Mouse (Mus musculus) spleen, postnatal 36 days (tissue): ENCODE measurements around the gene Dnah2.
"Not testable (repeated sequence)": the region's sequence is repeated elsewhere in the genome, so short reads cannot be mapped to it uniquely, and the experiment has no call there.

Experiments
- DNase-seq, 2 experiments: peaks; one replicate each; pipeline ENCODE4 v3.0.0; 2022; ENCODE audit warnings: low spot score in 2 of 2, mixed read lengths in 1 of 2

Dnah2 gene

GRCm38 (mm10) chr11:69394591-69395167 lies 154.2 kb downstream of the Dnah2 start:
- not testable (repeated sequence) for DNase-seq

GRCm38 (mm10) chr11:69390400-69391034 lies 158.4 kb downstream of the Dnah2 start:
- DNase-seq: peak; percentile 55 to 74

GRCm38 (mm10) chr11:69389531-69390399 lies 159.1 kb downstream of the Dnah2 start:
- DNase-seq: no peak

- no peak for DNase-seq
Measured at GRCm38 (mm10) chr11:69388680-69389079, 160.2 kb downstream of the Dnah2 start.

- DNase-seq: no peak
Measured at GRCm38 (mm10) chr11:69386758-69387157, 162.2 kb downstream of the Dnah2 start.

DNA sequence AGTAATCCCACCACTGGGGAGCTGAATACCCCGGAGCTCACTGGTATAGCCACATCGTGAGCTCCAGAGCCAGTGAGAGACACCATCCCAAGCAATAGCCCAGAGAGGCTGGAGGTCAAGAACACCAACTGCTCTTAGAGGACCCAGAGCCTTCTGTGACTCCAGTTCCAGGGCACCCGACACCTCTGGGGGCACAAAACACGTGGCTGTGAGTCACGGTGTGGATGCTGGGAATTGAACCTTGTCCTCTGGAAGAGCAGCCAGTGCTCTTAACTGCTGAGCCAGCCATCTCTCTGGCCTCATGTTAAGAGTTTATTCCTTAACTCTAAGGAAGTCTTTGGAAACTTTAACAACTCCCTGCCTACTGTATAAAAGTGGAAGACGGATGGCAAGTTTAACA lies 163.9 kb downstream of the Dnah2 start:
- DNase-seq: no peak

DNA sequence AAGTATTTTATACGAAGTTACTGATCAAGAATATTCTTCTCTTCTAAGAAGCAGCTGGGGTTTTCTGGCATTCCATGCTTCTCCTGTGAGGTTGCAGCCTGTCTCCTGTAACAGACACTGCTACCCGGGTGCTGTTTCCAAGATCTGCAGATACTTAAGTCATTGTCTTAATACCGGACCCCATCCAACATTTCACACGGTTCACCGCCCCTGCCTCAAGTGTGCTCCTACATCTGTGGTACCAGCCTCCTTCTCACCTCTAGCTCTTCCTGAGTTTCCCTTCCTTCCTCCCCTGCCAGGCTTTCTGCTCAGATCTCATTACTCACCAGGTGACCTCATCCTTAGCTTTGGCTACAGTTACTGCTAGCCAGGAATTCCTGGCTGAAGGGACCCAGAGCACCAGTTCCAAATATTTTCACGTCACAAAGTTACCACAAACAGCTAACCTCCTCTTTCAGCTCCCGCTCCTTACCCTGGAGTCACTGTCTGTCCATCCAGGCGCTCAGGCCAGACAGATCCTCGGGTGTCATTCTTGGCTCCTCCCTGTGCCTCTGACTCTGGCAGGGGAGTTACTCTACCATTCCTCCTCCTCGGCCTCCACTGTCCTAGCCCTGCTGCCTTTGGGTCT lies 166.3 kb downstream of the Dnah2 start:
- DNase-seq: no peak

DNA sequence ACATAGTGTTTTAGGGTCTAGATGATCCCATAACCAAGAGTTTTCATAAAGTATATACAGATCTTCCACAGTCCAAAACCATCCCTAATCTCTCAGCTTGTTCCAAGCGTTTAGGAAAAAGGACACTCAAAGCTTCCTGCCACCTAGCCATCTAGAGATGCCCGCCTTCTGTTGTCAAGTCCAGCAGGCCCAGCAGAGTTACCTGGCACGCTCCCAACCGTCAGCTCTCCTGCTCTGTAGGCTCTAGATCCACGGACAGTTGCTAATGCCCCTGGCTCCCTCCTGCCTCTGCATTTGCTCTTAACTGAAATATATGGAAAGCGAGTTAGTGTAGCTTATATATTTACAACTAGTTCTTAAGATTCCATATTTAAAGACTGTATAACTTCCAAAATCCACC lies 167.6 kb downstream of the Dnah2 start:
- no peak for DNase-seq

- no peak for DNase-seq
Measured at GRCm38 (mm10) chr11:69379600-69379999, 169.3 kb downstream of the Dnah2 start.

DNA sequence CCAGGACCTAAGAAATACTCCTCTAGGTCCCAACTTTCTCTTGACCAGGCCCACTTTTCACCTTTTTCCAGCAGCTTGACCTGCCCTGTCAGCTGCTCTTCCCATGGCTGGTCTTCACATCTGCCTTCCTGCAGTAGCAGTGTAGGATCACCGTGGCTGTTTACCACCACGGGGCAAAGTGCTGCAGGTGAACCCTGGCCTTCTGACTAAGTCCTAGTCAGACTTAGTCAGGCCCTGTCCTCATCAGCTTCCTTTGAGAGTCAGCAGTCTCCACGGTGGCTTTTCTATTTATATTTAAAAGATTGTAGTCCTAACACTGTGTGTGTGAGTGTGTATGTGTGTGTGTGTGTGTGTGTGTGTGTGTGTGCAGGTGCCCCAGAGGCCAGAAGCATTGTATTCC lies 171.1 kb downstream of the Dnah2 start:
- DNase-seq: no peak

DNA sequence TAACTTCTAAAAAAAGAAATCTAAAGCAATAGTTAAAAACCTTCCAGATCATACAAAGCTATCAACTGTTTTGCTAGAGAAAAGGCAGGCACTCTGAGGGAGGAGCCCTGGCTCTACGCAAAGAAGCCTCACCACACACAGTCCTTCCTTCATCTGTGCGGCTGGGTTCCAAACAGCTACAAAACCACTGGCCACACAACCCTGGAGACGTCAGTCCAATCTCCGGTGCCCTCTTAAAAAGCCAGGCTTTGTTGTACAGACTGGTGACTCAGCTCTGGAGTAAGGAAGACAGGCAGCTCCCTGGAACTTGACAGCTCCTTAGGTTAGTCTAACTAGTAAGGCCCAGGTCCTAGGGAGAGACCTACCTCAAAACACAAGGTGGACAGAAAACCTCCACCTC lies 173.3 kb downstream of the Dnah2 start:
- no peak for DNase-seq

GRCm38 (mm10) chr11:69373223-69373965 lies 175.5 kb downstream of the Dnah2 start:
- peak in 1 of 2 experiments; percentile 60 for DNase-seq

DNA sequence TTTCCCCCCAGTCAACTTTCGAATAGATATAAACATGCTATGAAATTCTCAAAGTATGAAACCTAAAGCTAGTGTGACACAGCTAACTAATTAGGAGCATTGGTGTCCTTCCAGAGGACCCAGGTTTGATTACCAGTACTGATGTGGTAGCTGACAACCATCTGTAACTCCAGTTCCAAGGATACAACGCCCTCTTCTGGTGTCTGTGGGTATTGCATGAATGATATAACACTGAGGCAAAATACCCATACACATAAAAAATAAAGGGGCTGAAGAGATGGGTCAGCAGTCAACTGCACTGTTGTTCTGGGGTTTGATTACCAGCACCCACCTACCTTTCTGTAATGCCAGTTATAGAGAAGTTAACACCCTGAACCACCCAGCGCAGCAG lies 176.1 kb downstream of the Dnah2 start:
- no peak for DNase-seq

GRCm38 (mm10) chr11:69372056-69372779 lies 176.7 kb downstream of the Dnah2 start:
- DNase-seq: no peak

DNA sequence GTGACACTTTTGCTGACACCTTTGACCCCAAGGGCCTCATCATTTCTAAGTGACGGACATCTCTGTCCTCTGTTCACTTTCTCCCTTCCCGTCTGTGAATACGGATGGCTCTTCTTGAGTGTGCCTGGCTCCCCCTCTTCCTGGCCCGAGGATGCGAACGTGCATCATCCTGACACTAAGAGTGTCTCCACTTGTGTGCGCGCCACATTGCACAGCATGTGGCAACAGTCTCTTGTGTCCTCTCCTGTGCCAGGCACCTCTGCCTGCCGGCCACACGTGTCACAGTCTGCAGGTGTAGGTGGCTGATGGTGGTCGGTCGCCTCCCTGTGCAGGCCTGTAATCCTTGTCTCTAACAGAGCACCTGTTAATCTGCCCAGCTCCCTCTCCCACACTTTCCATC lies 177.3 kb downstream of the Dnah2 start:
- DNase-seq: no peak

DNA sequence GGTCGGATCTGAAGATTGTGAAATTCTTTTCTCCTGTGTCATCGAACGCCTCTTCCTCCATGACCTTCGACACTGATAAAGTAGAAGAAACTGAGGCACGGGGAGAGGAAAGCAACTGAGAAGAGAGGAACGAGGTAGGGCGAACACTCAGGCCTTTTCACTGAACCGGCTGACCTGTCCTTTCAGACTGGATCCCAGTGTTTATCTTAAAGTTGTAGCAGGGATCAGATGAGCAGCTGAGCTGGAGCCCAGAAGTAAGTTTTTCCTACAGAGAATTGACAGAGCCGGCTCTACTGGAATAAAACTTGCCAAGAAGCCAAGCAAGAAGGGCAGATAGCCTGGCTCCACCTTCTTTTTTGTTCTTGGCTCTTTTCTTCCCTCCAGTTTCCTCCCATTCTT lies 178.1 kb downstream of the Dnah2 start:
- DNase-seq: no peak
